Mouse (Mus musculus): ENCODE data around the gene Esr2.
A peak's percentile ranks its signal among the peaks of the same experiment; 100 is the strongest.
"Not testable (repeated sequence)": the region's sequence is repeated elsewhere in the genome, so short reads cannot be mapped to it uniquely, and the experiment has no call there.

The Esr2 gene

DNA sequence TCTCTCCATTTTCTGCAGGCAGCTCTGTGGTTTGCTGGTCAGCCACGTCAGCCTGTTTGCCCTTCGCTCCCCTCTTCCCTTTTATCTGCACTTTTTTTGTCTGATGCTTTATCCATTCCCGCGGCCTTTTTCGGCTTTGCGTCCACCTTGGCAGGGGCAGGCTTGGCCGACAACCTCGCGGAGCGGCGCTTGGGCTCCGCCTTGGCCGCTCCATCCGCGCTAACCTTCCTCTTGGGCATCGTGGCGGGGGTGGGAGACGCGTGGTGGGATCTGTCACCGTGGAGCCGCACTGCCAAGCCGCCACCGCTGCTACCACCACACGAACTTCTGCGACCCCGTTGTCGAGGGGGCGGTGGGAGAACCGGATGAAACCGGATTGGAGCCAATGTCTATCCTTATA is 24.7 kb downstream of the Esr2 start:
- DNase-seq (ENCODE audit: low read depth) = not testable (repeated sequence)

DNA sequence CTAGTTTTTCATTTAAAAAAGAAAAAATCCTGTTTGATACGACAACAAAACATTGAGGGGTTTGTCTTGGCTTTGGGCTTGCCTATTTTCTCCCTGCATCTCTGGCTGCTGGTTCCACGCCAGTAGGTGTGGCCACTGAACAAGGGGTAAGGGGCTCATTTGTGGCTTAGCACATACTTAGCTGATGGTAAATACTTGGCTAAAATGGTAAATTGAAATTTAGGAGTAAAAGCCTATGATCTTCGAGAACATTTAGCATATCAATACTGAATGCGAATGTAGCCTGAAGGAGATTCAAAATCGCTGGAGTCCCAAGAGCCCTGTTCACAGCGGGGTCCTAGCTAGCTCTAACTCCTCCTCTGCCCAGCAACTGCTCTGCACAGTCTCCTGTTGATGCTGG is 40.4 kb downstream of the Esr2 start:
- no peak for DNase-seq (ENCODE audit: low read depth)

DNA sequence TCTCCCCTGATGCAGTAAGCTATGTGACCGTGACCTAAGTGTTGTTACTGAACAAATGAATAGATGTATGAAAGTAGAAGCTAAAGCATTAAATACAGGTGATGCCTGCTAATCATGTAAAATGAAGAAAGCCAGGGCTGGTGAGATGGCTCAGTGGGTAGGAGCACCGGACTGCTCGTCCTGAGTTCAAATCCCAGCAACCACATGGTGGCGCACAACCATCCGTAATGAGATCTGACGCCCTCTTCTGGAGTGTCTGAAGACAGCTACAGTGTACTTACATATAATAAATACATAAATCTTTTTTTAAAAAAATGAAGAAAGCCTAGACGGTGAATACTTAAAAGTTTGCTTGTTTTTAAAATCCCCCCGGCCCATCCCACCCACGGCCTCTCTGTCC is 44.0 kb downstream of the Esr2 start:
- DNase-seq (ENCODE audit: low read depth) = not testable (repeated sequence)

DNA sequence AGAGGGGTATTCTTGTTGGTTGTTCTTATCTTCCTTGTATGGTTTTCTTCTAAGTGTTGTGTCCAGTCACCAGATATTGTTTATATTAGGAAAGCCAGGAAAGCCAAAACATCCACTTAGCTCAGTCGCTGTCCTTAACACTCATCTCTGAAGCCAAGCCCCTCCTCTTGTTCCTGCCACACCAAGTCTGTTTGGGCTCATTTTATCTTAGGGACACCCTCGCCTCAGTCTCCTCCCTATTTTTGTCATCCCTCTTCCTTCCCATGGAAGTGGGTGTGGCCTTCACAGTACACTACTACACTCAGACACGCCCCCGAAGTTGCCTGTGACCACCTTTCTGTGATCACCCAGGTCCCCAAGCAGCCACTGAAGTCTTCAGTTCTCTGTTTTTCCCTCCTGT is 44.5 kb downstream of the Esr2 start:
- no peak for DNase-seq (ENCODE audit: low read depth)

DNA sequence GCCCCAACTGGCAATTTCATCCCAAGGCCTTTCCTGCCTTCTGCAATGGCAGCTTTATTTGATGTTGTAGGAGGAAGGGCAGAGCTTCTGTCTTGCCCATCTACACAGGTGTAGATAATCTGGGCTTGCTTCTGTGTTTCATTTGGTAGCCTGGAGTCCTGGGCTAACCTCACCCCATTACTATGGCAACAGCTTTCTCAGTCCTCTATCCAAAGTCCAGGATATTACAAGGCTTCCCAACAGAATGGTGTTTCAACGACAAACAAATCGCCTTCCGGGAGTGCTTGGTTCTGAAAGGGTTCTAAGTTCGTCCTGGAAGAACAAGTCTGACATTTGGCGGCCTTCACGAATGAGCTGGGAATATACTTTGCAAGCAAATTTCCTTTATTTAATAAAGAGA is 46.2 kb downstream of the Esr2 start:
- no peak for DNase-seq (ENCODE audit: low read depth)

DNA sequence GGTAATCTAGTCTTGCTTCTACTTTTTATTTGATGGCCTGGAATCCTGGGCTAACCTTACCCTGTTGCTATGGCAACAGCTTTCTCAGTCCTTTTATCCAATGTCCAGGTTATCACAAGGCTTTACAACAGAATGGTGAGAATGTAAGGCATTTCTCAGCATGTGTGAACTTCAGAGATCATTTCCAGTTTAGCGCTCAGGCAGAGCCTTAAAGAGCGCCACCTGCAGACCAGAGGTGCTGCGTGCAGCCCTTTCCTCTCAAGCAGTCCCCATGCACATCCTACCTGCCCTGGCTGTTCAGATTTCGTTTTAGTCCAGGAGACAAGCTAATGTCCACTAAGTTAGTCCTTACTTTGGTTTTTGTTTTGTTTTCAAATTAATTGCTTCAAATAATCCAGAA is 46.8 kb downstream of the Esr2 start:
- no peak for DNase-seq (ENCODE audit: low read depth)

DNA sequence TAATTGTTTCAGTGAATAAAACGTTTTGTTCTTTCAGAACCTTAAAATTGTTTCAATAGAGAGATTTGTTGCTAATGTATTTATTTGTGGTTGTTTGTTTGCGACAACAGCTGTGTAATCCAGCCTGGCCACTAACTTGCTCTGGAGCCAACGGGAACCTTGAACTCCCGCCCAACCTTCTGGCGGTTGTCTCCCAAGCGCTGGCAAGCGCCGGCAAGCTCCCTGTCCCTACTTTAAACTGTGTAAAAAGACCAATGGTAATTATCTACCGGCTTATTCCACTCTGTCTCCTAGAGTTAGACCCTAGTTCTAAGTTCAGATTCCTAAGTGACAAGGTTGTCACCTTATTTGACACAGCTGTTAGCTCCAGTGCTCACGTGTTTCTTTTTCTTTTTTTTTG is 48.2 kb downstream of the Esr2 start:
- no peak for DNase-seq (ENCODE audit: low read depth)

DNA sequence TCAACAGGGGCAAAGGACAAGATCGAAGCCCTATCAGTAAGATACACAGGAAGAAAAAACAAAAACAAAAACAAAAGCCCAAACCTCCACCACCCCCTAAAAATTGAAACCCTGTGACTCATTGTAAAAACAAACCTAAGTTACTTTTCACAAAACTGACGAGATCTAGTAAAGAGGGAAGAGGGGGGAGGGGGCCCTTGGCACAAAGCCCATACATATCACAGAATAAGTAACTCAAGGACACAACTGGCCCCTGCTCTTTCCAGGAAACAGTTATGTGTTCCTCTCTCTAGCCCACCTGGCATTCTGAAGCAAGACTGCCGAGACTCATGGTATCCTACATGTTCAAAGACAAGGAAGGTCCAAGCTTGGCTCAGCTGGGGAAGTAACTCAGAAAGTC is 48.8 kb downstream of the Esr2 start:
- DNase-seq (ENCODE audit: low read depth) = no peak

DNA sequence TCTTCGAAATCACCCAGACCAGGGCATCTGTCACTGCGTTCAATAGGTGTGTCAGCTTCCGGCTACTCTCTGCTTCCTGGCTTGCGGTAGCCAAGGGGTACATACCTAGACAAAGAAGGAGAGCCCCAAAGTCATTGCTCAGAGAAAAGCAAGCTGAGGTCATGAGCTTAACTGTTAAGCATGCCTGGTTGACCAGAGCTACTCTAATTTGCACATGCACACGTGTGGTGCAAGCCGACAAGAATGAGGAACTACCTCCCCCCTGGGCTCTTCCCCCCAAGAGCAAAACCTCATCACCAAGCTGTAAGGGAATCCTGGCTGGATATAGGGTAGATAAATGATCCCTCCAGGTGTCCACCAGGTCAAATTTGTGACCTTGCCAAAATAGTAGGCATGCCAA is 53.8 kb downstream of the Esr2 start:
- DNase-seq (ENCODE audit: low read depth) = no peak

DNA sequence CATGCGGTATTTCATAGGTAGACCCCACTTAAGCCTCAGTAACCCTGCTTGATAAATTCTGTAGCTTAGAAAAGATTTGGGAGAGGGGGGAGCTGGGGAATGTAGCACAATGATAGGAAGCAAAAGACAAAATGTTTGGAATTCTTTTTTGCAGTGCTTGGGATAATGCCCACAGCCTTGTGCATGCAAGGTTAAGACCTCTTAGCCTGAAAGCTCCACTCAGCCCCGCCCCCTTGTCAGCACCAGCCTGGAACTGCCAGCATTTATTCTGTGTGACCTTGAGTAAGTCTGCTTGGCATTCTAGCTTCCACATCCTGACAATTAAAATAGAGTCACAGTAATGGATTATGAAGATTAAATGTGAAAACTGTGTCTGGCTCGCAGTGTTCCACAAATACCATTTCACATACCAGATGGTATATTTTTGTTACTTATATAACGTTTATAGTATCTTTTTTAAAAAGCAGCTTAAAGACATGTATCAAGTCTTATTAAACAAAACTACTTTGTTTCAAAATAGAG is 59.4 kb downstream of the Esr2 start:
- peak; percentile 23 for DNase-seq (ENCODE audit: low read depth)

DNA sequence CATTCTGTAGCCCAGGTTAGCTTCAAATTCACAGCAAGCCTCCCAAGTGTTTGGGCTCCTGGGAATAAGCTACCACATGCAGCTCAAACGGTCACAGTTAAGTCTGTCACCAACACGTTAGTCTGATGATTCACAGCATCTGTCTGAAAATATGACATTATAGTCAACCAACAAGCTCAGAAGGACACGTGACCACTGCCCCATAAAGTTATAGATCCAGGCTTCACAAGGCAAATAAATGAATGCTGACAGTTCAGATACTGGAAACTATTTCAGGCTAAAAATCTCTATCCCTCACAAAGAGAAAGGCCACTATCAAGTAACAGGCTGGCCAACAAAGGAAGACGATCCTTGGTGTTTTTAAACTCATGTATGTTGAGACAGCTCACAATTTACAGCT is 60.5 kb downstream of the Esr2 start:
- no peak for DNase-seq (ENCODE audit: low read depth)

DNA sequence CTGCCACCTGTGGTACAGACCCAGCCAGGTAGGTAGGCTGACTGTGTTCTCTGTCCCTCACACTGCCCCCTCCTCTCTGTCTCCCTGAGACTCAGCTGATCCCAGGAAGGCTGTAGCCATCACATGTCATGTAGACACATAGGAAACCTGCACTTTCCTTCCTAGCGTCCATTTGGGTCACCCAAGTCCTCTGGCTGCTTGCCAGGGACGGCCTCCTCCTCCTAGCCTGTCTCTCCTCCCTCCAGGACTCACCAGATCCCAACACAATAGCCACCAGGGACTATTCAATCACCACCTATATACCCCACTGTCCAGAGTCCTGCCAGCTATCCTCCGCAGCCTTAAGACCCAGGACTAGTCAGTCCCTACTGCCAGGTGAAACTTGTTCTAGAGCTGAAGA is 66.0 kb downstream of the Esr2 start:
- no peak for DNase-seq (ENCODE audit: low read depth)

DNA sequence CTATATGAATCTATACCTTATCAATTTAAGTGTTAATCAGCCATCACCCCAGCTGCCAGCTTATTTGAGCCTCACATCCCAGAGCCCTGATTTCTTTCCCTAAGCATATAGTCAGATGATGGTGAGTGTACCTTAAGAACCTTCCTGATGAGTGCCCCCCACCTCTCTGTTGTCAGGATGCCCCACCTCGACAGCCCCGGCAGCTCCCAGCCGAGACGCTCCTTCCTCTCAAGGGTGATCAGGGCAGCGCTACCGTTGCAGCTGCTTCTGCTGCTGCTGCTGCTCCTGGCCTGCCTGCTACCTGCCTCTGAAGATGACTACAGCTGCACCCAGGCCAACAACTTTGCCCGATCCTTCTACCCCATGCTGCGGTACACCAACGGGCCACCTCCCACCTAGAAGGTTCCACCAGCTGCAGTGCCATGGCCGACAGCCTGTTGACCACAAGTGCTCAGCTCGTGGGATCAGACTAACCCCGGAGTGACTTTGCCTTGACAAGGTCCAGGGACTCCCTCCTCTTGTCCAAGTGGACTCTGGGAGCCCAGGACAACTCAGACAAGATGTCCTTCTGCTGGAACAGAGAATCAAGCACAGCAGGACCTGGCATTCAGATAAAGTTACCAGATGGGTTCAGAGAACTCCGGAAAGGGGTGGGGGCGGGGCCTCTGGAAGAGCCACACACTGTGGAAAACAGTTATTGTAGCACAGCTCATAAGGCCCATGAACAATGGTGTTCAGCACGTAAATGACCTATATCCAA is 67.2 kb downstream of the Esr2 start:
- DNase-seq (ENCODE audit: low read depth) = no peak

DNA sequence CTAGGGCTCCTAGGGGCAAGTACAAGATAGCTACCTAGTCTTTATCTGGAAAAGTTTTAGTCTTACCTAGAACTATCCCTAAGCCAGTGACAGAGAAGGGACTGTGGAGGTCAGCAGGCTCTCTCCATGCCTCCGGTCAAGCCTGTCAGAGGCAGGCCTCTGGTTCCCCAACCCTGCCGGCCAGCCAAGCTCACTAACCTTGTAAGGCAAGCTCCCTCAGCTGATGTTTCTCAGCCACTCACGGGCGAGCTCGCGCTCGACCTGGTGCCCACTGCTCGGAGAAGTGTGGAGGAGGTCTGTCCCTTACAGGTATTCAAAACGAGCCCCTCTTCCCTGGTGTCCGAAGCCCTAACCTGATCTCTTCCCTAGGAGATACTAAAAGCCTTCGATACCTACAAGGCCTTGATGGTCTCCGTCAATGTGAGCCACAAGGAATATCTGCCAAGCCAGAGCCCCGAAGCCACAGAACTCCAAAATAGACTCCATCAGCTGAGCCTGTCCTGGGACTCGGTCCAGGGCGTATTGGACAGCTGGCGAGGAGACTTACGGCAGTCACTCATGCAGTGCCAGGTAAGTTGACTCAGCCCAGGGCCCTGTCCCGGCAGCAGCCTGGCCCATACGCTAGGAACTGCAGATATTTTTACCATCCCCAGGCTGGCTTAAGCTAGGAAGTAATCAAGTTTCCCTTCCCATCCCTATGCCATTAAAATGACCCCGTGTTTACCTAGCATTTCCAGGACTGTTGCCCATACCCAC is 72.3 kb downstream of the Esr2 start:
- no peak for DNase-seq (ENCODE audit: low read depth)

DNA sequence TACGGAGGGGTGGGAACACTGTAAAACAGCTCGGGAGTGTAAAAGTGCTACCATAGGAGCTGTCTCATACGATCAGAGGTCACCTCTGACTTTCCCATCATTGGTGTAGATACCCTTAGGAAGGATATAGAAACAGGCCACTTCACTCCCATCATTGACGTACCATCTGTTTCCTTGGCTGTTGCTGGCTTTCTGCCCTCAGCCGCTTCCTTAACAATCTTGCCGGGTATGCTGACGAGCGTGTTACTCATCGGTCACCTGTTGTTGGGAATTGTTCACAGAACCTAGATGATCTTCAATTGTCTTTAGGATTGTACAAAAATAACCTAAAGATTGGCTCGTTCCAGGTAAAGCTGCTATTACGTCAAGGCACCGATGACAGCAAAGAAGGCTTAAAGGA is 74.4 kb downstream of the Esr2 start:
- no peak for DNase-seq (ENCODE audit: low read depth)

DNA sequence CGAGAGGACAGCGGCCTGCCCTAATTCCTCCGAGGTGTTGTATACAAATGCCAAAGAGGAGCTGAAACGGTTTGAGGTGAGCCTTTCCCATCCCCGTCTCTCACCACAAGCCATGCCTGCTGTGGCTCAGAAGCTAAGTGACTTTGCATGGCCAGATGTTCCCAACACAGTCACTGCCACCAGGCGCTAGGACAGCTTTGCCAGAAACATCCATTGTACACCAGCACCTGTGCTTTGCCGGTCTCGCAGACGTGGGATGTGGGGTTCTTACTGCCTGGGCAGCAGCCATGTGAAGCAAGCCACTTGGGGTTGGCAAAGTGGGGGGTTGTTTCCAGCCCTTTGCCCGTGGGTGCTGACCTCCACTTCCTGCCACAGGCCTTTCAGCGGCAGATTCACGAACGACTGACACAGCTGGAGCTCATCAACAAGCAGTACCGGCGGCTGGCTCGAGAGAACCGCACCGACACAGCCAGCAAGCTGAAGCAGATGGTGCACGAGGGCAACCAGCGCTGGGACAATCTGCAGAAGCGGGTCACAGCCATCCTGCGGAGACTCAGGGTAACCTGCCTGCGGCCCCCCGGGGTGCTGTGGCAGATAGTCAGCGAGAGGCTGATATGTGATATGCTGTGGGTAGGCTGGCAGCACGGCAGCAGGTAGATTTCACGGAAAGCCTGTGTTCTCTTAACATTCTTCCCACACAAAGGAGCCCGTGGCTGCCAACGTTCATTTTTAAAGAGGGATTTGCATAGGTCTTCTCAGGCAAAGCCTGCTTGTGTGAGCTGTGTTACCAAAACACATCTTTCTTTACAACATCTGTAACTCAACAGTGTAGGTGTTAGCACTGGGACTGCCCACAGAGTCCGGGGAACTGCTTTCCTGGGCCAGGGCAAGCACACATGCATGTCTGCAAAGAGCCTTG is 81.7 kb downstream of the Esr2 start:
- DNase-seq (ENCODE audit: low read depth) = no peak

DNA sequence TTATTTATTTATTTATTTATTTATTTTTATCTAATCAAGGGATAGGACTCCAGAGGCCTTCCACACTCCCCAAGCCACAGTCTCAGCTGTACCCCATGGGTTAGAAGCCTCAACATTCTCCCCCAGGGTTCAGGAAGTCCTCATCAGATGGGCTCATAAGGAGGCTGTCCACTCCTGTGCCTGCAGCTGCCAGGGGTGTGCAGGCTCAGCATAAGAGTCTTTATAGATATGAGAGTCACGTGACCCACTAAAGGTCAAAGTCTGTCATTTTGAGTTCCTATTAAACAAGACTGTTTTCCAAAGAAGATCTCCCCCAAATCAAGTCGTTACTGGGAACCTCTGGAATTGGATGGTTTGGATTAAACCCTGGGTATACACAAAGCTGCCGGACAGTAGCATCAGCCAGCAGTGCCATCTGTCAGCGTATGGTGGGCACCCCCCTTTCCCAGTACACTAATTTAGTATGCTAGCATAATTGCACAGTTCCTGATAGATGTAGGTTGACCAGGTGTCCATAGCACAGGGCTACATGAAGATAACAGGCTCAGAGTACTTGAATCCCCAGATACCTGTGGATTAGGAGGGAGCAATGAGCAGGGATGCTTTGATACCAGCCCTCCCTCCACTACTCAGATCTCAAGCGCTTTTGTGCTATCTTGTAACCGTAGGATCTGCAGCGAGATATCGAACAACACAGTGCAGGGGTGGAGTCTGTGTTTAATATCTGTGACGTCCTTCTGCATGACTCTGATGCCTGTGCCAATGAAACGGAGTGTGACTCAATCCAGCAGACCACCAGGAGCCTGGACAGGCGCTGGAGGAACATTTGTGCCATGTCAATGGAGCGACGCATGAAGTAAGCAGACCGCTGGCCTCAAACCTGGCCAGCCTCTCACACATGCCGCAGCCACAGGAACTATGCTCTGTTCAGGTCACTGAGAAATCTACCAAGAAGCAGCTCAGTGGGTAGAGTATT is 83.2 kb downstream of the Esr2 start:
- no peak for DNase-seq (ENCODE audit: low read depth)

DNA sequence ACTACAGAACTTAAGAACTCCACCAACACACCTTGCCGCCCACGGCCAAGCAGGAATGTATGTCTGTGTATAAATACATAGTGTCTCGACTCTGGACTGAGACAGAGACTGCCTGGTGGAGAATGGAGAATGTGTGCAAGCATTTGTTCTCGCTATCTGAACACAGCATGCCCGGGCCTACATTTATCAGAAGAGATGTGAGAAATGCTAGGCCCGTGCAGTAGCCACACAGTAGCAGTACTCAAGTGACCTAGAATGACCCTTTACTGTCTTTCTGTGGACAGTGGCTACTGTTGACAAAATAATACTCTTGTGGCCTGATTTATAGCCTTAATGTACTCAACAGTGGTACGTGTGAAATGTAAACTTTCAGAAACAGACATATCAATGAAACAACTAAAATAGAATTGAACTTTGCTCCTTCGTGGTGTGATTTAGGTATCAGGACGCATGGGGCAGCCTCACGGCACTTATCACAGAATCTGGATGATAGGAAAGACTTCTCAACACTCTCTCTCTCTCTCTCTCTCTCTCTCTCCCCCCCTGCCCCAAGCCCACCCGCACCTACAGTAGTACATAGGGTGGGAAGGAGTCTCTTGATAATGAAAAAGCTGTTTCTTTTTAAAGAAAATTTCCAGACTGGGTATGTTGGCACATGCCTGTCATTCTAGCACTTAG is 84.1 kb downstream of the Esr2 start:
- no peak for DNase-seq (ENCODE audit: low read depth)

DNA sequence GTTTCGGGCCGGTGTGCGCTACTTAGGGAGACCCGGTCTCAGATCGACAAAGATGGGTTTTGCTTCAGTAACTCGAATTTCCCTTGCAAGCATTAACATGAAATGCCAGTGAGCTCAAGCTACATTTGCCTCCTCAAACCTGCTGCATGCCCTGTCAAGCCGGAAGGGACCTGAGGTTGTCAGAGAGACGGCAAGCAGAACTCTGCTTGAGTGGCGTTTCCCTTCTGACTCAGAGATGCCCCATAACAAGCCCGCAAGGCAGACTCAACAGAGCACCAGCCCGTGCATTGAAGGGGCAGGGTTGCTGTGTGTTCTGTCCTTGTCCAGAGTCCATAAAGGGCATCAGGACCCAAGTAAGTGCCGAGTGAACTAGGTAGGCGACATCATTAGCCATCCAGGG is 90.0 kb downstream of the Esr2 start:
- DNase-seq (ENCODE audit: low read depth) = no peak

Measured in fibroblast of lung, adult 2 months (primary cell).